Mouse (Mus musculus) ES-Bruce4 (cell line): Measurements from ENCODE around the gene Oxct2b. TPM values are rescaled to one million over a fixed set of nuclear protein-coding genes. Genes with fewer than 3 reads are reported as not detected.
"Not testable (repeated sequence)": the region's sequence is repeated elsewhere in the genome, so short reads cannot be mapped to it uniquely, and the experiment has no call there.

Source experiments
- H3K27ac ChIP-seq: 2 replicates; pipeline ENCODE4 v1.5.1; 2012; ENCODE audit warnings: low read length, inconsistent platforms; ENCODE audit not compliant: insufficient read depth
- H3K27me3 ChIP-seq: 2 replicates; pipeline ENCODE4 v1.6.1; 2012; ENCODE audit warnings: mild to moderate bottlenecking, low read length, inconsistent platforms; ENCODE audit not compliant: control insufficient read depth, poor library complexity, insufficient read depth, severe bottlenecking
- H3K36me3 ChIP-seq: 2 replicates; pipeline ENCODE4 v1.6.1; 2012; ENCODE audit warnings: inconsistent platforms, mild to moderate bottlenecking, low read length, moderate library complexity; ENCODE audit not compliant: control insufficient read depth, poor library complexity, insufficient read depth, severe bottlenecking
- H3K4me1 ChIP-seq: one replicate; pipeline ENCODE4 v1.8.1; 2011; ENCODE audit warnings: low read length; ENCODE audit not compliant: control insufficient read depth, insufficient read depth
- H3K4me3 ChIP-seq: 2 replicates; pipeline ENCODE4 v1.5.1; 2011; ENCODE audit warnings: low read depth, mild to moderate bottlenecking, low read length
- H3K9ac ChIP-seq: 2 replicates; pipeline ENCODE4 v1.6.1; 2012; ENCODE audit warnings: low read depth, mild to moderate bottlenecking, inconsistent platforms; ENCODE audit not compliant: poor library complexity, severe bottlenecking
- H3K9me3 ChIP-seq: replicated peaks from 2 replicates; pipeline ENCODE4 v1.6.1; 2012; ENCODE audit warnings: mild to moderate bottlenecking, low read length, inconsistent platforms; ENCODE audit not compliant: control insufficient read depth, poor library complexity, insufficient read depth, severe bottlenecking
- CTCF ChIP-seq: IDR thresholded peaks from one replicate; pipeline ENCODE4 v1.8.1; 2011; ENCODE audit warnings: low read depth, low read length
- EP300 ChIP-seq: IDR thresholded peaks from 2 replicates; pipeline ENCODE4 v1.6.1; 2011; ENCODE audit warnings: low read depth, low read length; ENCODE audit not compliant: insufficient read depth
- POLR2A ChIP-seq: IDR thresholded peaks from one replicate; pipeline ENCODE4 v1.8.1; 2011; ENCODE audit warnings: low read length; ENCODE audit not compliant: insufficient read depth
- polyA plus RNA-seq: library from polyadenylated mRNA; stranded (reverse); fragments of >200 nt; gene quantifications from 2 replicates; pipeline ENCODE4 v1.2.4, GENCODE M21; 2011; ENCODE audit warnings: low read depth; ENCODE audit not compliant: missing spikeins, insufficient read depth, insufficient read length

Gene Oxct2b
- polyA plus RNA-seq, 1 experiment, result 1.2 TPM

DNA sequence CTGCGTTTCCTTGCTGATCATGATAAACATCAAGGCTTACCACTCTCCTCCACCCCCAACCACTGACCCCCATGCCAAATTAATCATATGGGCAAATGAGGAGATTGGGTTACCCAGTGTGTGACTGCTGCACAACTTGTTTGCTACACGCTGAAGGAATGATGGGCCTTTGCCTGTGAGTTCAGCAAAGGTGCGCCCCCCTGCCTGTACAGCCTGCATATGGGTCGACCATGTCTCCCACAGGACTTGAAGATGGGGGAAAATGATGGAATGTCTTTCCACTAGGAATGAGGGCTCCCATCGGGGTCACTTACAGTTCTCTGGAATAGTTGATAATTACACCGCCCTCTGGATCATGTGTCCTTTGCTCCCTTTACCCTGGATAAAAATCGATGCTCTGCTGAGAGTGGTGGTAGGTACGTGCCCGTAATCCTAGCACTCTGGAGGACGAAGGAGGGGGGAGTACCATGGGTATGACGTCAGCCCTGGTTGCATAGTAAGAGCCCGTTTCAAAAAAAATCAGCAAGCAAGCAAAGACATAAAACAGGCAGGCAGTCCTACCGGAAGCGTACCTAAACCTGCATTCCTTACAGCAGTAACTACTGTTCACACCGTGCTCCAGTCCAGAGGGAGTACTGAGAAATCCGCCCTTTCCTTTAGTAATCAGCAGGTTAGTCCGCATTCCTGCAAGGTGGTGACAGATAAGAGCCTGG, 22.8 kb upstream of the Oxct2b start:
- H3K27ac ChIP-seq, result peak overlapping the region; percentile 26; the same call in 1 of the 2 replicates
- TF ChIP-seq EP300, result no peak
- TF ChIP-seq CTCF, result no peak
- no peak for TF ChIP-seq POLR2A
- 0 out of 2 replicates have a peak overlapping the region, but pooled peaks have one; percentile 1 for H3K9ac ChIP-seq
- H3K4me1 ChIP-seq, result no peaks in the 10 kb centered on the region
- H3K9me3 ChIP-seq, result no peaks in the 10 kb centered on the region
- no peaks in the 10 kb centered on the region for H3K36me3 ChIP-seq
- no peaks in the 10 kb centered on the region for H3K27me3 ChIP-seq
- H3K4me3 ChIP-seq, result 0 out of 2 replicates have a peak overlapping the region, but pooled peaks have one; percentile 13

DNA sequence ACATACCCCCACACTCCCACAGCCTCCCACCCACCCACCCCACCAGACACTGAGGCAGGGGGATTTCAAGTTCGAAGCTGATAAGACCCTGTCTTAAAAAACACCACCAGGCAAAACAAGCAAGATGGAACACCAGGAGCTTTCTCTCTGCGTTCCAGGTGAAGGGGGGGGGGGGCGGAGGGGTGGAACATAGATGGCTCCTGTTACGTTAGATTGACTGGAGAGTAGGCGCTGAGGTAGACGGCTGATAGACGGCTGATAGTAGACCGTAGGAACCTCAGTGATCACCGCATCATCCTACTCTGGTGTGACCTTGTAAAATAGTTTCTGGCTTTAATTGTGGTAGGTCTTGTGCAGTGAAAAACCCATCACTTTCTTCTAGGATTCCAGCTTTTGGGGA, 22.2 kb upstream of the Oxct2b start:
- Histone ChIP-seq H3K4me3 (no peak overlapping the region), H3K27me3 (no peaks in the 10 kb centered on the region), H3K4me1 (no peaks in the 10 kb centered on the region), H3K27ac (no peak overlapping the region), H3K36me3 (no peaks in the 10 kb centered on the region), H3K9ac (0 out of 2 replicates have a peak overlapping the region, but pooled peaks have one; percentile 1), H3K9me3 (no peaks in the 10 kb centered on the region)
- no peak for TF ChIP-seq CTCF
- no peak for TF ChIP-seq POLR2A
- TF ChIP-seq EP300, result no peak

- Histone ChIP-seq H3K27ac (no peak within 1 kb of the TSS), H3K9ac (peak within 1 kb of the TSS; percentile 27), H3K4me1 (no peaks in the 10 kb centered on the region), H3K27me3 (no peaks in the 10 kb centered on the region), H3K4me3 (peak within 1 kb of the TSS; percentile 62), H3K36me3 (no peaks in the 10 kb centered on the region), H3K9me3 (peaks cover 7% of the 10 kb centered on the region)
- no peak for TF ChIP-seq POLR2A
- 0 out of 2 replicates have a peak, but pooled peaks have one; percentile 21 for TF ChIP-seq EP300
These were observed 11.2 kb upstream of the Oxct2b start, which contains the start of gene Bmp8b for GRCm38 (mm10) chr4:123104651-123105450. Gene Bmp8b (plus strand): TSS chr4:123105165.

DNA sequence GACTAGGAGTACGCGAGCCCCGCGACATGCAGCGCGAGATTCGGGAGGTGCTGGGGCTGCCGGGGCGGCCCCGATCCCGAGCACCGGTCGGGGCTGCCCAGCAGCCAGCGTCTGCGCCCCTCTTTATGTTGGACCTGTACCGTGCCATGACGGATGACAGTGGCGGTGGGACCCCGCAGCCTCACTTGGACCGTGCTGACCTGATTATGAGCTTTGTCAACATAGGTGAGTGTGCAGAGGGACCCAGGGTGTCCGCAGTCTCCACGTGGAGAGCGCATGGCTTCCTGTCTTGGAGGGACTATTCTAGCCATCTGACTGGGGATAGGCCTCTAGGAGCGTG, 10.6 kb upstream of the Oxct2b start:
- Histone ChIP-seq H3K9ac (peak overlapping the region; percentile 27; the same call in 1 of the 2 replicates), H3K27me3 (no peaks in the 10 kb centered on the region)

GRCm38 (mm10) chr4:123105929-123106328, 10.1 kb upstream of the Oxct2b start:
- not testable (repeated sequence) for H3K9me3 ChIP-seq, H3K27me3 ChIP-seq, H3K36me3 ChIP-seq, H3K27ac ChIP-seq, H3K4me1 ChIP-seq, H3K9ac ChIP-seq
- peak overlapping the region; percentile 62; the same call in 1 of the 2 replicates for H3K4me3 ChIP-seq

More for the DNA sequence above, 10.6 kb upstream of the Oxct2b start:
- H3K36me3 ChIP-seq, result no peaks in the 10 kb centered on the region
- H3K4me1 ChIP-seq, result no peaks in the 10 kb centered on the region
- no peak overlapping the region for H3K27ac ChIP-seq
- H3K9me3 ChIP-seq, result peaks cover 2% of the 10 kb centered on the region
- TF ChIP-seq POLR2A, result no peak
- no peak for TF ChIP-seq EP300
- TF ChIP-seq CTCF, result no peak
- peak overlapping the region; percentile 62 for H3K4me3 ChIP-seq

GRCm38 (mm10) chr4:123106864-123107263, 9.2 kb upstream of the Oxct2b start:
- Histone ChIP-seq H3K36me3 (no peaks in the 10 kb centered on the region), H3K9ac (no peak overlapping the region), H3K9me3 (no peaks in the 10 kb centered on the region), H3K27ac (no peak overlapping the region), H3K4me3 (no peak overlapping the region), H3K27me3 (no peaks in the 10 kb centered on the region), H3K4me1 (no peaks in the 10 kb centered on the region)
- no peak for TF ChIP-seq EP300
- TF ChIP-seq CTCF, result no peak
- no peak for TF ChIP-seq POLR2A
